Mouse (Mus musculus) ES-E14 (cell line): ENCODE measurements at regions not wholly inside any gene's neighbourhood (a gene's known extent, or its start where the extent isn't known, plus 50 kb on each side); places are given as distances from the start of the nearest gene placed in this dataset.

ENCODE experiments used
- CHD2 ChIP-seq: IDR thresholded peaks from 2 replicates; pipeline ENCODE4 v1.6.1; 2014; ENCODE audit warnings: mild to moderate bottlenecking, low read depth, low read length, inconsistent platforms
- HCFC1 ChIP-seq: IDR thresholded peaks from 2 replicates; pipeline ENCODE4 v1.6.1; 2012; ENCODE audit warnings: low read length, inconsistent platforms, borderline replicate concordance; ENCODE audit not compliant: insufficient read depth
- ZC3H11A ChIP-seq: IDR thresholded peaks from 2 replicates; pipeline ENCODE4 v1.6.1; 2012; ENCODE audit warnings: low read depth, mild to moderate bottlenecking, inconsistent platforms, low read length, borderline replicate concordance
- ZNF384 ChIP-seq: IDR thresholded peaks from 2 replicates; pipeline ENCODE4 v1.6.1; 2012; ENCODE audit warnings: low read depth, low read length, inconsistent platforms

GRCm38 (mm10) chr11:10142161-10142560 is 950.4 kb downstream of the Abca13 start:
- no peak for TF ChIP-seq HCFC1
- TF ChIP-seq CHD2, result no peak
- TF ChIP-seq ZNF384, result no peak
- no peak for TF ChIP-seq ZC3H11A
